Mouse (Mus musculus) megakaryocyte, embryonic 14.5 days (primary cell): Measurements from ENCODE around the gene Ism2.

Source experiments
- FLI1 ChIP-seq: IDR thresholded peaks from 2 replicates; pipeline ENCODE4 v1.6.1; 2012; ENCODE audit warnings: low read length, inconsistent platforms, mixed read lengths
- GATA1 ChIP-seq: IDR thresholded peaks from 3 replicates; pipeline ENCODE4 v1.6.1; 2012; ENCODE audit warnings: mixed read lengths, low read length, inconsistent platforms, borderline replicate concordance

GRCm38 (mm10) chr12:87253878-87254277, 45.6 kb downstream of the Ism2 start:
- no peak for TF ChIP-seq FLI1
- no peak for TF ChIP-seq GATA1
